Mouse (Mus musculus): ENCODE data around the gene Arhgef18. TPM values are rescaled to one million over a fixed set of nuclear protein-coding genes. Genes with fewer than 3 reads are reported as not detected.

The Arhgef18 gene
- 9.7 and 10.1 TPM in 2 replicates for polyA plus RNA-seq (2014; fragmentation: Nextera tagmentation; extraction: Ambion mirVana)

- under 1% methylated on average over 48 of the region's 48 CpGs for WGBS
- Histone ChIP-seq H3K27ac (ENCODE audit: low read depth, low read length) (no peak within 1 kb of the TSS), H3K4me1 (ENCODE audit: control insufficient read depth, insufficient read depth, low read length) (peaks cover 18% of the 10 kb centered on the region)
Measured at GRCm38 (mm10) chr8:3392771-3393710, at the start of gene Arhgef18. TSS of gene Arhgef18 (plus strand) at chr8:3393006.

GRCm38 (mm10) chr8:3345337-3345736 is 47.5 kb upstream of the Arhgef18 start:
- DNase-seq (ENCODE audit: low spot score, missing footprints), result no peak

More at GRCm38 (mm10) chr8:3392771-3393710, at the start of gene Arhgef18:
- Histone ChIP-seq H3K27me3 (ENCODE audit: control insufficient read depth, insufficient read depth, low read length) (no peaks in the 10 kb centered on the region), H3K9me3 (ENCODE audit: control insufficient read depth, low read length) (no peaks in the 10 kb centered on the region), H3K36me3 (ENCODE audit: control insufficient read depth, insufficient read depth, low read length) (no peaks in the 10 kb centered on the region), H3K4me3 (ENCODE audit: low read depth, low read length) (peak within 1 kb of the TSS; percentile 74), H3K9ac (ENCODE audit: low read length) (peak within 1 kb of the TSS; percentile 78), H3K4me2 (peak within 1 kb of the TSS; percentile 81)
- ATAC-seq (ENCODE audit: low FRiP score), result peak; percentile 96
- peak; percentile 96 for DNase-seq (ENCODE audit: low spot score, missing footprints)

GRCm38 (mm10) chr8:3346691-3347413 is 46.0 kb upstream of the Arhgef18 start:
- Histone ChIP-seq H3K27ac (ENCODE audit: low read depth, low read length) (no peak overlapping the region), H3K4me3 (ENCODE audit: low read depth, low read length) (no peak overlapping the region)
- 88% methylated on average over 5 of the region's 5 CpGs for WGBS

More at GRCm38 (mm10) chr8:3345337-3345736, 47.5 kb upstream of the Arhgef18 start:
- Histone ChIP-seq H3K4me2 (no peak overlapping the region), H3K36me3 (ENCODE audit: control insufficient read depth, insufficient read depth, low read length) (no peaks in the 10 kb centered on the region), H3K4me1 (ENCODE audit: control insufficient read depth, insufficient read depth, low read length) (no peaks in the 10 kb centered on the region), H3K4me3 (ENCODE audit: low read depth, low read length) (no peak overlapping the region), H3K27ac (ENCODE audit: low read depth, low read length) (no peak overlapping the region), H3K27me3 (ENCODE audit: control insufficient read depth, insufficient read depth, low read length) (no peaks in the 10 kb centered on the region), H3K9ac (ENCODE audit: low read length) (no peak overlapping the region), H3K9me3 (ENCODE audit: control insufficient read depth, low read length) (no peaks in the 10 kb centered on the region)
- 97% methylated on average over 6 of the region's 6 CpGs for WGBS
- no peak for ATAC-seq (ENCODE audit: low FRiP score)

GRCm38 (mm10) chr8:3348142-3348823 is 44.5 kb upstream of the Arhgef18 start:
- Histone ChIP-seq H3K4me1 (ENCODE audit: control insufficient read depth, insufficient read depth, low read length) (no peaks in the 10 kb centered on the region), H3K9ac (ENCODE audit: low read length) (no peak overlapping the region), H3K9me3 (ENCODE audit: control insufficient read depth, low read length) (no peaks in the 10 kb centered on the region), H3K27ac (ENCODE audit: low read depth, low read length) (no peak overlapping the region), H3K4me2 (no peak overlapping the region), H3K27me3 (ENCODE audit: control insufficient read depth, insufficient read depth, low read length) (no peaks in the 10 kb centered on the region), H3K36me3 (ENCODE audit: control insufficient read depth, insufficient read depth, low read length) (no peaks in the 10 kb centered on the region), H3K4me3 (ENCODE audit: low read depth, low read length) (no peak overlapping the region)
- no peak for ATAC-seq (ENCODE audit: low FRiP score)
- 59% methylated on average over 13 of the region's 13 CpGs for WGBS
- no peak for DNase-seq (ENCODE audit: low spot score, missing footprints)

More at GRCm38 (mm10) chr8:3346691-3347413, 46.0 kb upstream of the Arhgef18 start:
- DNase-seq (ENCODE audit: low spot score, missing footprints) (no peak), ATAC-seq (ENCODE audit: low FRiP score) (no peak)
- no peaks in the 10 kb centered on the region for H3K36me3 ChIP-seq (ENCODE audit: control insufficient read depth, insufficient read depth, low read length)
- H3K27me3 ChIP-seq (ENCODE audit: control insufficient read depth, insufficient read depth, low read length), result no peaks in the 10 kb centered on the region
- no peaks in the 10 kb centered on the region for H3K9me3 ChIP-seq (ENCODE audit: control insufficient read depth, low read length)
- no peak overlapping the region for H3K9ac ChIP-seq (ENCODE audit: low read length)
- H3K4me2 ChIP-seq, result no peak overlapping the region
- no peaks in the 10 kb centered on the region for H3K4me1 ChIP-seq (ENCODE audit: control insufficient read depth, insufficient read depth, low read length)

GRCm38 (mm10) chr8:3350747-3351146 is 42.1 kb upstream of the Arhgef18 start:
- H3K36me3 ChIP-seq (ENCODE audit: control insufficient read depth, insufficient read depth, low read length), result no peaks in the 10 kb centered on the region
- no peaks in the 10 kb centered on the region for H3K9me3 ChIP-seq (ENCODE audit: control insufficient read depth, low read length)
- DNase-seq (ENCODE audit: low spot score, missing footprints) (no peak), ATAC-seq (ENCODE audit: low FRiP score) (no peak)
- 78% methylated on average over 6 of the region's 6 CpGs for WGBS
- H3K9ac ChIP-seq (ENCODE audit: low read length), result no peak overlapping the region
- no peak overlapping the region for H3K4me3 ChIP-seq (ENCODE audit: low read depth, low read length)
- no peaks in the 10 kb centered on the region for H3K4me1 ChIP-seq (ENCODE audit: control insufficient read depth, insufficient read depth, low read length)
- no peak overlapping the region for H3K4me2 ChIP-seq
- no peaks in the 10 kb centered on the region for H3K27me3 ChIP-seq (ENCODE audit: control insufficient read depth, insufficient read depth, low read length)
- H3K27ac ChIP-seq (ENCODE audit: low read depth, low read length), result no peak overlapping the region

GRCm38 (mm10) chr8:3352715-3353114 is 40.1 kb upstream of the Arhgef18 start:
- DNase-seq (ENCODE audit: low spot score, missing footprints), result no peak
- Histone ChIP-seq H3K27me3 (ENCODE audit: control insufficient read depth, insufficient read depth, low read length) (no peaks in the 10 kb centered on the region), H3K4me3 (ENCODE audit: low read depth, low read length) (no peak overlapping the region), H3K9ac (ENCODE audit: low read length) (no peak overlapping the region), H3K4me2 (no peak overlapping the region), H3K4me1 (ENCODE audit: control insufficient read depth, insufficient read depth, low read length) (no peaks in the 10 kb centered on the region), H3K36me3 (ENCODE audit: control insufficient read depth, insufficient read depth, low read length) (no peaks in the 10 kb centered on the region), H3K27ac (ENCODE audit: low read depth, low read length) (no peak overlapping the region), H3K9me3 (ENCODE audit: control insufficient read depth, low read length) (no peaks in the 10 kb centered on the region)
- 81% methylated on average over 6 of the region's 6 CpGs for WGBS
- ATAC-seq (ENCODE audit: low FRiP score), result no peak

GRCm38 (mm10) chr8:3353189-3353810 is 39.5 kb upstream of the Arhgef18 start, which contains the start of gene A430078G23Rik:
TSS of gene A430078G23Rik (plus strand) at chr8:3353415.
- DNase-seq (ENCODE audit: low spot score, missing footprints) (no peak), ATAC-seq (ENCODE audit: low FRiP score) (no peak)
- Histone ChIP-seq H3K4me1 (ENCODE audit: control insufficient read depth, insufficient read depth, low read length) (no peaks in the 10 kb centered on the region), H3K4me2 (no peak within 1 kb of the TSS), H3K4me3 (ENCODE audit: low read depth, low read length) (no peak within 1 kb of the TSS), H3K9me3 (ENCODE audit: control insufficient read depth, low read length) (no peaks in the 10 kb centered on the region), H3K36me3 (ENCODE audit: control insufficient read depth, insufficient read depth, low read length) (no peaks in the 10 kb centered on the region), H3K27me3 (ENCODE audit: control insufficient read depth, insufficient read depth, low read length) (no peaks in the 10 kb centered on the region), H3K9ac (ENCODE audit: low read length) (no peak within 1 kb of the TSS), H3K27ac (ENCODE audit: low read depth, low read length) (no peak within 1 kb of the TSS)
- WGBS, result 82% methylated on average over 13 of the region's 13 CpGs

GRCm38 (mm10) chr8:3353811-3354442 is 38.9 kb upstream of the Arhgef18 start:
- Histone ChIP-seq H3K27ac (ENCODE audit: low read depth, low read length) (no peak overlapping the region), H3K4me2 (no peak overlapping the region), H3K9ac (ENCODE audit: low read length) (no peak overlapping the region), H3K9me3 (ENCODE audit: control insufficient read depth, low read length) (no peaks in the 10 kb centered on the region), H3K4me3 (ENCODE audit: low read depth, low read length) (no peak overlapping the region), H3K36me3 (ENCODE audit: control insufficient read depth, insufficient read depth, low read length) (no peaks in the 10 kb centered on the region), H3K27me3 (ENCODE audit: control insufficient read depth, insufficient read depth, low read length) (no peaks in the 10 kb centered on the region), H3K4me1 (ENCODE audit: control insufficient read depth, insufficient read depth, low read length) (no peaks in the 10 kb centered on the region)
- DNase-seq (ENCODE audit: low spot score, missing footprints) (no peak), ATAC-seq (ENCODE audit: low FRiP score) (no peak)
- WGBS, result 71% methylated on average over 6 of the region's 6 CpGs

Data from midbrain, embryonic 11.5 days (tissue).